Mouse (Mus musculus) frontal cortex, adult 2 months (tissue): ENCODE data around the gene Trmt112. TPM values are rescaled to one million over a fixed set of nuclear protein-coding genes. Genes with fewer than 3 reads are reported as not detected.
A peak's percentile ranks its signal among the peaks of the same experiment; 100 is the strongest.

Experiments
- DNase-seq, 2 experiments: peaks; one replicate each; pipeline ENCODE4 v3.0.0; 2022; ENCODE audit warnings: low spot score in 1 of 2; ENCODE audit errors: extremely low spot score in 1 of 2
- polyA plus RNA-seq: library from polyadenylated mRNA; depleted of rRNA; stranded (reverse); fragments of >200 nt; gene quantifications from 2 replicates; pipeline ENCODE4 v1.2.3, GENCODE M21; 2012

Trmt112 gene
- polyA plus RNA-seq, 1 experiment = 89.9 TPM

DNA sequence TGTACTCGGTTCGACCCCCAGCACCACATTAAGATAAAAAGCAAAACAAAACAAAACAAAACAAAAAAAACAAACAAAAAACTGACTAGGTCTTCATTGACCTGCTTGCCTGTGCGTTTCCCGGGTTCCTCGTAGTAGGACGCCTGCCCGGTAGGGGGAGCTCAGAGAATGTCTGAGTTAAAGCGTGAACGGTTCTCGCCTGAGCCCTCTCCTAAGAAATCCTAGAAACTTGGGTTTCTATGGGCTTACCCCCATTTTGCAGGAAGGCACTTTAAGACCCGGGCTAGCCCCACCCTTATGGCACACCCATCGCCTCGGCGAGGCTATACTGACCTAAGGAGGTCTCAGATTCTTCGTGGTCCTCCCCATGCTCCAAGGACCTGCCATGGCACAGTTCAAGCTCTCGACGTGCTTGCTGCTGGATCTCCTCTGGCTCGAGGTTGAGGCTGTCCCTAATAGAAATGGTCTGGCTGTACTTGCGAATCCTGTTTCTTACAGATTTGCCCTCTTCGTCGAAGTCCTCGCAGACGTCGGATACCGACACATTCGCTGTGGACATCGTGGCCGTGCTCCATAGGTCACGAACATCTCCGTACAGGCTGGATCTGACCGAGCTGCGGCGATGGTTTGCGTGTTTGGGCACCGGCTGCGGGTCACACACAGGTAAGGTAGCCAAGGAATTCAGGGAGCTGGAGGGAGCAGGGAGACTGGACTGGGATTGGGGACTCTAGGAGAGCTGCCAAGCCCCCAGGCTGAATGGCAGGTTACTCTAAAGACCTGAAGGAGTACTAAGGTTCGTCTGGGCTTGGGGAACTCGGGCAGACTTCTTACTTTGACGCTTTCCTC is 15.2 kb downstream of the Trmt112 start:
- DNase-seq = peak in 1 of 2 experiments; percentile 96

- no peak for DNase-seq
Observed at GRCm38 (mm10) chr19:6925307-6925573, 15.7 kb downstream of the Trmt112 start, which contains the start of gene Catsperz. TSS of gene Catsperz (minus strand) at chr19:6925380.

- no peak for DNase-seq
Observed at GRCm38 (mm10) chr19:6925611-6926329, 16.3 kb downstream of the Trmt112 start.

GRCm38 (mm10) chr19:6926559-6927255 is 17.2 kb downstream of the Trmt112 start:
- no peak for DNase-seq

DNA sequence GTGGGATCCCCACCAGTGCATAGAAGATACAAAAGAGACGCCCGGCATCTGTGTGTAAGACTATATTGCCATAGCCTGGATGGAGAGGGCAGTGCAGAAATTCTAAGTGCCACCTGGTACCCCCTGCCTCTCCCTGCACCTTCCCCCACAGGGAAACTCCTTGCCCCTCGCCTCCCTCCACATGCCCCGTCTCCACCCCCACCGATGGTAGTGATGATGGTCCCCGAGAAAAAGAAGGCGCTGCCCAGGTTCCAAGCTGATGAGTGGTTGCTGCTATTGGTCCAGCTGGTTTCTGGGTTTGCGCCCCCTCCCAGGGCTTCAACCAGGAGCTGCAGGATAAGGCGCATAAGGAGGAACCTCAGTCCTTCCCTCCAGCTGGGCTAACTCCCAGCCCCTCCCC is 18.6 kb downstream of the Trmt112 start:
- DNase-seq = no peak

- no peak for DNase-seq
Observed at GRCm38 (mm10) chr19:6931002-6931401, 21.5 kb downstream of the Trmt112 start.

DNA sequence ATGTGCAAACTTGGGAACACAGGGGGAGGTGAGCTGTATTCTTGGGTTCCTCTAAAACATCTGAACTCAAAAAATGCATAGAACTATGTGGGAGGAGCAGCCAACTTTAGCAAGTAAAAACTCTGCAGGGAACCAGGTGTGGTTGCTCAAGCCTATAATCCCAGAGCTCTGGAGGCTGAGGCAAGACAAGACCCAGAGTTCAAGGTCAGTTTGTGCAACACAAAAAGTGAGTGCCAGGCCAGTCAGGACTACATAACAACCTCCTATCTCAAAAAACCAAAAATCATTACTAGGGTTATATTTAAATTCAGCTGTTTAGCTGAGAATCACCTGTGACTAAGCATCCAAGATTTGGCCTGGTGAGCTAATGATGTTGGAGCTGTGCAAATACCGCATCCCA is 22.5 kb downstream of the Trmt112 start:
- DNase-seq = no peak

- no peak for DNase-seq
Observed at GRCm38 (mm10) chr19:6933102-6933435, 23.6 kb downstream of the Trmt112 start.

GRCm38 (mm10) chr19:6933436-6934194 is 24.1 kb downstream of the Trmt112 start:
- peak in 1 of 2 experiments; percentile 65 for DNase-seq

DNA sequence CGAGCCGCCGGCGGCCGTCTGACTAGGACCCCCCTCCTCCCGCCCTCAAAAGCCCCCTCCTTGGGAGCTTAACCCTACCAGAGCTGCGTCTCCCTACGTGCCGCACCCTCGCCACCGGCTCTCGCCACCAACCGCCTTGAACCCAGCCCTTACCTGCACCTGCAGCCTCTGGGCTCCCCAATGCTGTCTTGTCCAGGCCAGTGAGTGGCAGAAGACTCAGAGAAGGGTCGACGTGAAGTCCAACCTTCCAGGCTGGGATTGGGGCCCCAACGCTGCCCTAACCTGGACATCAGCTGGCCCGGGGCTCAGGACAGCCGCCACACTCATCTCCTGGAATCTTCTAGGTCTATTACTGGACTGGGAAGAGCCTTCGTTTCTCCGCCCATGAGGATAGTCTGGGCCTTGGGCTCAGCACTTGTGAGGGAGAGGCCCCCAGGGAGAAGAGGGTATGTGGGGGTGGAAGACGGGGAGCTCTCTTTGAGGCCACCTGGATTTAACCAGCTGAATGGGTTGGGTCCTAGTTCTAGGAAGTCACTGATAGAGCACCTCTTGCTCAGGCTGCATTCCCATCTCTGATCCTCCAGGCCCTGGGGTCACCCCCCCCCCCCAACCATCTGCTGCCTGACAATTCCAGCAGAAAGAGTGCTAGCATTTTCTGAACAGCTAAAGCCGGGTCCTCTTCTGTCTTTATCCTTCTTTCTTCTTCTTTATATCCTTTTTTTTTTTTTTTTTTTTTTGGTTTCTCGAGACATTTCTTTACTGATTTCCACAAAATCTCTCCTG is 24.9 kb downstream of the Trmt112 start, which contains the start of gene Kcnk4:
Gene Kcnk4 (minus strand): TSS at position 321 of the 783 bp plus-strand sequence.
- DNase-seq = no peak

- no peak for DNase-seq
Observed at GRCm38 (mm10) chr19:6936299-6936698, 26.8 kb downstream of the Trmt112 start.

DNA sequence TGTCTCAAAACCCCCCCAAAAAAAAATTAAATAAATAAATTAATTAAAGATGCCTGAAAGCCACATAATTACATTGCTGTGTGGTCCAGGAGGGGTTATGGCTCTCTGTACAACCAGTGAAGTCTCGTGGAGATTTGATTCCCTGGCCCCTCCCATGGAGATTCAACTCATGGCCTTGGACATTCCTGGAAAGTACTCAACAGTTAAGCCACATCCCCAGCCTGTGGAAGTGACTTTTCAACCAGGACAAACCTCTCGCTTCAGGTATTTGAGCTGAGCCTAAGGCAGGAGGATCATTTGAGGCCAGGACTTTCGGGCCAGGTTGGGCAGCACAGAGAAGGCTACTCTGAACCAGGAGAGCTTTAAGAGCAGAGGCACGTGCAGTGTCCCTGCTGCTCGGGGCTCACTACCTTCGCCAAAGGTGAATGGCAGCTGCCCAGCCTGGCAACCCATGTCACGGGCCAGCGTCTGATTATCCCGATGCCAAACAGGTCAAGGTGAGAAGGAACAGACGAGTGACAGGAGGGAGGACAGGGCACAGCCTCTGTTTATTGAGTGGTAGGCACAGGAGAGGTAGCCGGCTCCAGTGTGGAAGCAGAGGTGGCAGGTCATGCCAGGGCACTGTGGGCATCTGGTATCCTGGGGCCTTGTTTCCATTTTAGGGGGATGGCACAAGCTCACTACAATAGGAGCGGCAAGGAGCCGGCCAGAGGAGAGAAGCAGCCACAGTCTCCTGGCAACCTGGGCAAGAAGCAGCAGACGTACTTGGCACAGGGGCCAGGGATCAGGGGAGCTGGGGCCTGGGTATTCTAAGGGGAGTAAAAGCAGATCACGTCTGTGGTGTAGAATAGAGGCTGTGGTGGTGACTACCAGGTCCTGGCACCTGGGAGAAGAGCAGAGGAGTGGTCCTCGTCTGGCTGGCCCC is 28.3 kb downstream of the Trmt112 start:
- DNase-seq = no peak

- DNase-seq = no peak
Observed at GRCm38 (mm10) chr19:6939106-6940002, 29.9 kb downstream of the Trmt112 start.

DNA sequence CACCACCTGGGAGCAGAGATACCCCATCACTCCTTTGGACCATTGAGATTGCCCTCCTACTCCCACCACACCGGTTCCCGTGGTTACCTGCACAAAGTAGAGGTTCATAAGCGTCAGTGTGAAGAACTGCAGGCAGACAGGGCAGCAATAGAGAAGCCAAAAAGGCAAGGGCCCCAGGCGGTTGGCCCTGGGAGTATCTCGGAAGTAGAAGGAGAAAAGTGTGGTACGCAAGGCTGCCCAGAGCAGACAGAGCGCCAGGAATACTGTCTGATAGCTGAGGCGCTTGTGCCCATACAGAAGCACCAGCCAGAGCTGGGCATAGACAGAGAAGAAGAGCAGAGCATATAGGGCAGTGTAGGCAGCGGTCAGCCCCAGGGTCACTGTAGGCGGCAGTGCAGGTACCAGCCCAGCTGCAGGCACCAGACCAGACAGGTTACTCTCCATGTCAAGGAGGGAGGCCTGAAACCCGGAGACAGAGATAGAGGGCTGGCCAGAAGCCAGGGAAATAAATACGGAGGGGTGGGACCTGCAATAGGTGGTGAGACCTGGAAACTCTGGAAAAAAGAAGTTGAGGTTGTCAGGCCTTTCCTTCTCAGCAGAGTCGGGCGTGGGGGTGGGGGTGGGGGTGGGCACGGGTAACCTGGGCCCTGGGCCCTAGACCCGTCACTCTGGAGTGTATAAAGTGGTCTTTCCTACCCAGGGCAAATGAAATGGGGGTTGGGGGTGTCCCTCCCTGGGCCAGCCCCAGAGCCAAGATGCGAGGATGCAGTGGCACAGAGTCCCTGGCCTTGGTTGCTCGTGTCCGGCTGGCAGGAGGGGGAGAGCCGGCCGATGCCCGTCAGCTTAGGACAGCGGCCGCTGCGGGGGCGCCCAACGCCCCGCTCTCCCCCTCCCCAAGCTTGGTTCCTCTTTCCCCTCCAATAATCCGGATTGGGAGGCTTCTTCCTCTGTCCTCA is 31.2 kb downstream of the Trmt112 start:
- no peak for DNase-seq

GRCm38 (mm10) chr19:6941372-6942248 is 32.1 kb downstream of the Trmt112 start, which contains the start of gene Bad:
TSS of gene Bad (plus strand) at chr19:6941861.
- DNase-seq = peak; percentile 77 to 94

DNA sequence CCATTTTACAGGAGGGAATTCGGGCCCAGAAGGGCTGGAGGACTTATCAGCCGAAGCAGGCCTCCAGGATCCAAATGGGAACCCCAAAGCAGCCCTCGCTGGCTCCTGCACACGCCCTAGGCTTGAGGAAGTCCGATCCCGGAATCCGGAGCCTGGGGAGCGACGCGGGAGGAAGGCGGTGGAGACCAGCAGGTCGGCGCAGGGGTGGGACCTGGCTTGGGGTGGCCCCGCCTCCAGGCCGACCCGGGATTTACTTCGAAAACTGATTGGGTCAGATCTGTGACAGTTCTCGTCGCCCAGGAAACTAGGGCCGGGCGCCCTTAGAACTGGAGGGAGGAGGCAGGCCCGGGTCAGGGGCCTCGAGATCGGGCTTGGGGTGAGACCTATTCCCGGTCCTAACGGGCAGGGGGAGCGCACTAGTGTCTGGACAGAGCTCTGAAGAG is 32.8 kb downstream of the Trmt112 start, which contains the start of gene Gpr137:
Gene Gpr137 (minus strand): TSS at position 232 of the 443 bp plus-strand sequence.
- DNase-seq = peak; percentile 93 to 95
